18 mouse cellular contexts compared by ENCODE assay signal in the genomic region with DNA sequence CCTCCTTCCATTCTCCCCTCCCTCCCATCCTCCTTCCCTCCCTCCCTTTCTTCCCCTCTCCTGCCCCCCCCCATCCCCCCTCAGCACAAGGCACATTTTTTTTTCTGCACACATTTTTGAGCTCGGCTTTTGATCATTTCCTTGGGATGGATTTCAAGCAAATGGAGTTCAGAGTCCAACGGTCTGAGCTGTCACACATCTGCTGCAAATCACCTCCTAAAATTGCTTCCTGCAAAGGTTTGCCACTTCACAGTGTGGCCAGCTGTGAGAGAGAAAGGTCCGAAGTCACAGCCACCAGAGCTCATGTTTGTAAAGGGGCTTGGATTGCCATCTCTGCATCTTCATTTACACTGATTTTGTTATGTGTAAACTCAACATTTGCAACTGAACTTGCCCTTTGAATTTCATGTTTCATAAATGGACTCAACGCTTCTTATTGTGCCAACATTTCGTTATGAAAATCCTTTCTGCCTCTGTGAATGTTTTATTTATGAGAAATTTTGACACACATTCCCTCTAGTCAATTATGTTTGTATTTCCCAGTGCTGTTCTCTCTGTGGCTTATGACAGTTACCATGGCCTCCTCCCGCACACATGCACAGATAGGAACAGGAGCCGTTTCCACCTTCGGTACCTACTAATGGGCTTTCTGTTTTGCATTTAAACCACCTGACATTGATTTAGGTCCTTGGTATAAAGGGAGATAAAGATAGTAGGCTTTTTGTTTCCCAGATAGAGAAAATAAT. TPM values are rescaled to one million over a fixed set of nuclear protein-coding genes. Genes with fewer than 3 reads are reported as not detected.
DNase-seq lines count a peak whose midpoint lies in the region; ATAC-seq and TF ChIP-seq lines count a peak whose summit lies in the region.
"Had no signal": no experiment of that assay in that cellular context is flagged by ENCODE, and none has a peak within 500 bp of the region (broad histone marks: within the 10 kb centered on the region; RNA-seq: fewer than 3 reads in every experiment).

No protein-coding gene starts in this region.

- H3K9me3 ChIP-seq in neural tube, embryonic 13.5 days, result no peaks in the 10 kb centered on the region
- no peaks in the 10 kb centered on the region for H3K9me3 ChIP-seq in forebrain, postnatal 0 days (ENCODE audit: low read length)
- H3K9me3 ChIP-seq in limb, embryonic 12.5 days, result no peaks in the 10 kb centered on the region

- ATAC-seq in neural tube, embryonic 13.5 days (ENCODE audit: low read depth), result no peak
- ATAC-seq in forebrain, postnatal 0 days, result peak; percentile 30; the same call in 1 of the 2 replicates
- no peak for ATAC-seq in limb, embryonic 12.5 days (ENCODE audit: insufficient number of reproducible peaks, insufficient read depth, low FRiP score, low TSS enrichment, low read depth)
- no peak for ATAC-seq in megakaryocyte, adult 5-6 weeks (ENCODE audit: poor library complexity, severe bottlenecking)

- peaks cover 42% of the 10 kb centered on the region for H3K4me1 ChIP-seq in neural tube, embryonic 13.5 days (replicated peaks)
- peaks cover 30% of the 10 kb centered on the region for H3K4me1 ChIP-seq in forebrain, postnatal 0 days (ENCODE audit: insufficient read depth)
- H3K4me1 ChIP-seq in limb, embryonic 12.5 days (replicated peaks), result peaks cover 55% of the 10 kb centered on the region

- no peak overlapping the region for H3K4me3 ChIP-seq in neural tube, embryonic 13.5 days
- no peak overlapping the region for H3K4me3 ChIP-seq in forebrain, postnatal 0 days (ENCODE audit: low read depth, low read length)
- H3K4me3 ChIP-seq in limb, embryonic 12.5 days (replicated peaks), result no peak overlapping the region
- H3K4me3 ChIP-seq: erythroblast, embryonic 14.5 days had no signal

- H3K27me3 ChIP-seq in neural tube, embryonic 13.5 days, result no peaks in the 10 kb centered on the region
- no peaks in the 10 kb centered on the region for H3K27me3 ChIP-seq in forebrain, postnatal 0 days (ENCODE audit: insufficient read depth, low read length)
- no peaks in the 10 kb centered on the region for H3K27me3 ChIP-seq in limb, embryonic 12.5 days

- 50% methylated on average over 8 of the region's 8 CpGs for WGBS in neural tube, embryonic 13.5 days
- WGBS in forebrain, postnatal 0 days, result 25% methylated on average over 8 of the region's 8 CpGs
- 18% methylated on average over 8 of the region's 8 CpGs for WGBS in limb, embryonic 12.5 days

- TF ChIP-seq CTCF in forebrain, postnatal 0 days (IDR thresholded peaks at IDR 0.05; ENCODE audit: low read depth), result no peak

- DNase-seq in neural tube, embryonic 10.5 days (ENCODE audit: extremely low spot score, low spot score), result no peak
- DNase-seq in forebrain, postnatal 0 days, result no peak
- no peak for DNase-seq in urinary bladder, postnatal 14 days (ENCODE audit: low spot score)
- DNase-seq in heart, adult 11 months, result no peak
- no peak for DNase-seq in urinary bladder, postnatal 10 days (ENCODE audit: low spot score)
- DNase-seq: adrenal gland, postnatal 10 days; gastrocnemius, postnatal 10 days; heart, postnatal 36 days; kidney, adult 9 months; lung, postnatal 14 days; right cerebral cortex, postnatal 4 days; thymus, adult 18-20 months had no signal

- peak overlapping the region; percentile 26; the same call in 1 of the 2 replicates for H3K9ac ChIP-seq in neural tube, embryonic 13.5 days
- H3K9ac ChIP-seq in forebrain, postnatal 0 days, result no peak overlapping the region
- H3K9ac ChIP-seq in limb, embryonic 12.5 days (replicated peaks), result no peak overlapping the region
- H3K9ac ChIP-seq: liver, embryonic 14.5 days had no signal

- peak overlapping the region; percentile 69 for H3K27ac ChIP-seq in neural tube, embryonic 13.5 days (replicated peaks)
- H3K27ac ChIP-seq in forebrain, postnatal 0 days (ENCODE audit: low read depth, low read length), result peak overlapping the region; percentile 60
- H3K27ac ChIP-seq in limb, embryonic 12.5 days, result peak overlapping the region; percentile 56
- H3K27ac ChIP-seq: liver, embryonic 14.5 days had no signal

- no peaks in the 10 kb centered on the region for H3K36me3 ChIP-seq in neural tube, embryonic 13.5 days
- no peaks in the 10 kb centered on the region for H3K36me3 ChIP-seq in forebrain, postnatal 0 days (ENCODE audit: insufficient read depth)
- H3K36me3 ChIP-seq in limb, embryonic 12.5 days, result no peaks in the 10 kb centered on the region

- no peak overlapping the region for H3K4me2 ChIP-seq in neural tube, embryonic 13.5 days
- H3K4me2 ChIP-seq in forebrain, postnatal 0 days (ENCODE audit: low read depth), result no peak overlapping the region
- H3K4me2 ChIP-seq in limb, embryonic 12.5 days, result 0 out of 2 replicates have a peak overlapping the region, but pooled peaks have one; percentile 5
- H3K4me2 ChIP-seq: heart, embryonic 11.5 days had no signal

RNA-seq across cellular contexts. Expression of gene Nnat, which starts 28.0 kb away (rescaled TPM):
- 4,054 and 4,218 TPM in 2 replicates for polyA plus RNA-seq in neural tube, embryonic 13.5 days (2015; fragmentation: Nextera tagmentation; extraction: Ambion mirVana)
- 4,630 and 7,303 TPM in 2 replicates for total RNA-seq in forebrain, postnatal 0 days (2014; rRNA removed)
- 6,353 and 7,049 TPM in 2 replicates for polyA plus RNA-seq in forebrain, postnatal 0 days (2015; fragmentation: Nextera tagmentation; extraction: Ambion mirVana)
- 1,818 and 1,932 TPM in 2 replicates for polyA plus RNA-seq in limb, embryonic 12.5 days (2016; fragmentation: Nextera tagmentation; extraction: Ambion mirVana)
- total RNA-seq in megakaryocyte, adult 5-6 weeks (2015), result not detected in 2 replicates
- not detected in 2 replicates for total RNA-seq in megakaryocyte, adult 5-6 weeks (2017)

RNA-seq across cellular contexts. Expression of gene Blcap, which starts 39.2 kb away (rescaled TPM):
- polyA plus RNA-seq in neural tube, embryonic 13.5 days (2015; fragmentation: Nextera tagmentation; extraction: Ambion mirVana), result 165 TPM in 2 replicates
- total RNA-seq in forebrain, postnatal 0 days (2014; rRNA removed), result 166 and 208 TPM in 2 replicates
- polyA plus RNA-seq in forebrain, postnatal 0 days (2015; fragmentation: Nextera tagmentation; extraction: Ambion mirVana), result 231 and 295 TPM in 2 replicates
- 68.7 and 69.3 TPM in 2 replicates for polyA plus RNA-seq in limb, embryonic 12.5 days (2016; fragmentation: Nextera tagmentation; extraction: Ambion mirVana)
- 10.2 and 13.5 TPM in 2 replicates for total RNA-seq in megakaryocyte, adult 5-6 weeks (2015)
- 7.8 and 19.2 TPM in 2 replicates for total RNA-seq in megakaryocyte, adult 5-6 weeks (2017)
